Mouse (Mus musculus) neutrophil, adult 5-6 weeks (primary cell): ENCODE measurements around the gene Rtp4. TPM values are rescaled to one million over a fixed set of nuclear protein-coding genes. Genes with fewer than 3 reads are reported as not detected.
A peak's percentile ranks its signal among the peaks of the same experiment; 100 is the strongest.

ENCODE experiments used
- ATAC-seq: fragments of 151-379, 151-347 bp; 2 replicates; pipeline ENCODE4 v1.8.0; 2017; ENCODE audit warnings: mild to moderate bottlenecking, moderate TSS enrichment; ENCODE audit not compliant: insufficient number of reproducible peaks, poor library complexity, low FRiP score, severe bottlenecking; ENCODE audit errors: extremely low read depth
- total RNA-seq: library from RNA; stranded (forward); fragments of 200-1000 nt; gene quantifications from 2 replicates; pipeline ENCODE4 v1.2.3, GENCODE M21; 2017

The Rtp4 gene
- total RNA-seq, 1 experiment from 2014 or later = 123 TPM

DNA sequence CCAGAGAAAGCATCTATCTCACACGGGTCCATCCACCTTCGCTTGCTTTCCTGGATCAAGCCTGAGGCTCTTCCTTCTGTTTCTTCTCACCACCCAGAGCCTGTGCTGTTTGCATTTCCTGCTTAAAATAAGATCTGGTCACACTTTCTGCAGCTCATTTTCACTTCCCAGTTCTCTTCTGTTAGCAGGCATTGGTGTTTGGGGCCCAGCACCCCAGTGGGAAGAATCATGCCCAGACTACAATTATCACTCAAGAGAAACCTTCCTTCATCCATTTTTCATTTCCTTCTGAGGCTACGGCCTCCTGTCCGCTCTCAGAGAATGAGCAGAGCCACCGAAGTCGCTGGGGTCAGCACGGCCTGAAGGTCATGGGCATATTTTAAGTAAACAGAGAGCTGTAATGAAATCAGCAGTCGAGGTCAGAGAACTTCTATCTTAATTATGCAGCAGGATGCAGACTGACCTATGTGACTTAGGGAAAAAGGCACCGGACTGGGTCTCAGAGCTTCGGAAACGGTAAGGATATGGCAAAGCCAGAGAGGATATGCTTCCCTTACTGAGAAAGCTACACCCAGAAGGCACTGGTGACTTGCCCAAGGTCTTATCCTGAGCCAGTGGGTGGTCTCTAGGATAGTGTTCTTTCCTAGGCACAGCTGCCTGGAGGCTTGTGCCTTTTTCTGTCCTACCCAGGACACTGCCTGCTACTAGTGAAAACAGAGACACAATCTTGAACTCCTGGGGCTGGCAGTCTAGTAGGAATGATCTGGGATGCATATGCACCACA is 14.0 kb upstream of the Rtp4 start:
- no peak for ATAC-seq

DNA sequence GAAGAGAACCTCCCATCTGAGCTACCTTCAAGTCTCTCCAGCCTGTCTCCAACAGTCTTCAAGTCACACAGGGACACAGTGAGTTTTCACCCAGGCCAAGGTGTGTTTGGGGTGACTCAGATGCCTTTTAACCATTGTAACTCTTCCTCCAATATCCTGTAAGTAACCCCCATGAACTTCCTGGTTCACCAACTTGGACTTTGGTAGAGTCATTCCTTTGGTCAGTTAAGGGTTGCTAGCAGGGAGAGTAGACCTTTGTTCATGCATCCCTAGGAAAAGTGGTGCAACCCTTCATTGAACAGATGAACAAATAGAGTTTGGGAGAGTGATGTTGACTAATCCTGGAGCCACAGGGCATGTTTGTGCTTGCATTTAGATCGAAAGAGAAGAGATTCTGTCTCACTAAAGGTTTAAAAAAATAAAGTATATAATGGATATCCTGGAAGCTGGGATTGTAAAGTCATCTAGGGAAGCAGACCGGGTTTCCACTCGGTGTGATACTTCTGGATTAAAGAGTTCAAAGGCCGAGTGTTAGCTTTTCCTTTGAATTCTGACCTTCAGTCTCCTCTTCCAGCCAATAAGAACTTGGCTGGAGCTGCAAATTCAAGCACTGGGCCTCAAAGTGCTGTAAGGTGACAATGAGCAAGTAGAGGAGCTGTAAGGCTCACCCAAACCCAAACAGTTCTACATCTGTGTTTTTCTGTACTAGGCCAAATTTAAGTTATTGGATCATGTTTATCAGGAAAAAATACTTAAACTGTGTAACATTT is 8.7 kb upstream of the Rtp4 start:
- ATAC-seq = no peak

DNA sequence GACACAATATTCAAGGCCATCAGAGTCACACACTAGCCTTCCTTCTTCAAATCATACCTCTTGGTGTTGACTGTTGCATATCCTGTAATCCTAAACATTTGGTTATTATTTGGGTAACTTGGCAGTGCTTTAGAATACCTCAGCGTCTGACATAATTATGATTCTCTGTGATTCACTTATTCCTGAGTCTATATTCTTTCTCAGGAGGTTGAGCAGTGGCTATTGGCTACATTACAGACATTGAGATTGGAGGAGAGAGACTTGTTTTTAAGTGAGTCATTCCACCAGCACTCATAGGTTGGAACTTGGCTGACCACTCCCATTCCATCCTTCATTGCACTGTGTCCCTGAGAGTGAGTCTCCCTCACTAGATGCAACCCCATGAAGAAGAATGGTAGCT is 6.7 kb upstream of the Rtp4 start:
- no peak for ATAC-seq

DNA sequence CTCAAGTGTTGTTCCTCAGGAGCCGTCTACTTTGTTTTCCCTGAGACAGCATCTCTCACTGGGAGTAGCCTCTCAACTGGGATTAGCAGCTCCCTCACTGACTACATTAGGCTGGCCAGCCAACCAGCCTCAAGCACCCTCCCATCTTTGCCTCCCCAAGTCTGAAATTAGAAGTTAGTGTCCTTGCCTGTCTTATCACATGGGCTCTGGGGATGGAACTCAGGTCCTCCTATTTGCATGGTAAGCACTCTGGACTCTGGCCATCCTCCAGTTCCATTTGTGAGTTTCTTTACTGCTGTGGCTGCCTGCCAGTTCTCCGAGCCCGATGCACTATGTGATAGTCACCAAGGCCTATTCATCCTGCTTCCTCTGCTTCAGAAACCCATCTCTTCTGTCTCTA is 4.3 kb upstream of the Rtp4 start:
- ATAC-seq = no peak

DNA sequence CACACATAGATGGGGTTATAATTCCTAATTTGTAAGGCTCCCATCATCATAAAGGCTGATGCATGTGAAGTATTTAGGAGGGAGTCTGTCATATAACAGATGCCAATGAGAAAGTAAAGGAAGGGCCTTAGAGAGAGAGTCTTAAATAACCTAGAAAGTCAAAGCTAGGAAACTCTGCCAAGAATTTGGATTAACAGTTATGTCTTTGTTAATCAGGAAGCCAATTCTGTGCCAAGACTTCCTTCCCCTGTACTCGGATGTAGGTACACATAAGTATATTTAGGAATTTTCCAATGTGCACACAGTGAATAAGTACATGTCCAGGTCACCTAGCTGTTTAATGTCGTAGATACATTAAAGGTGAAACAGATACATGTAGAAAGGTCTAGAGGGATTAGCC is 3.5 kb upstream of the Rtp4 start:
- no peak for ATAC-seq

DNA sequence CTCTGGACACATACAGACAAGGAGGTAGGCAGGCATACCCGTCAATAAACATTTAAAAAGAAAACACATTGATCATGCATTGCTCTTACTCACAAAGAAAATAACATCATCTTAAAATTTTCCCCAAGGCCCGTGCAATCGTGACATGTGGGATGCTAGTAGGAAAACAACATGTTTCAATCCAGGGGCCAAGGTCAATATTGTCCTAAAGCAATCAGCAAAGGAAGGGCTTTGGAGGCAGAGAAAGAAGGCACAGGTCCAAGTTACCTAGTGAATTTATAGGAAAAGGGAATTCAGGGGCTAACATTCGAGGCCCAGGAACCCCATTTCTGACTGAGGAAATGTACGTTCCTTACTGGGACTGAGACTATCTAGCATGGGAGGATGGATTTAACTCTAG is 2.9 kb upstream of the Rtp4 start:
- ATAC-seq = no peak

DNA sequence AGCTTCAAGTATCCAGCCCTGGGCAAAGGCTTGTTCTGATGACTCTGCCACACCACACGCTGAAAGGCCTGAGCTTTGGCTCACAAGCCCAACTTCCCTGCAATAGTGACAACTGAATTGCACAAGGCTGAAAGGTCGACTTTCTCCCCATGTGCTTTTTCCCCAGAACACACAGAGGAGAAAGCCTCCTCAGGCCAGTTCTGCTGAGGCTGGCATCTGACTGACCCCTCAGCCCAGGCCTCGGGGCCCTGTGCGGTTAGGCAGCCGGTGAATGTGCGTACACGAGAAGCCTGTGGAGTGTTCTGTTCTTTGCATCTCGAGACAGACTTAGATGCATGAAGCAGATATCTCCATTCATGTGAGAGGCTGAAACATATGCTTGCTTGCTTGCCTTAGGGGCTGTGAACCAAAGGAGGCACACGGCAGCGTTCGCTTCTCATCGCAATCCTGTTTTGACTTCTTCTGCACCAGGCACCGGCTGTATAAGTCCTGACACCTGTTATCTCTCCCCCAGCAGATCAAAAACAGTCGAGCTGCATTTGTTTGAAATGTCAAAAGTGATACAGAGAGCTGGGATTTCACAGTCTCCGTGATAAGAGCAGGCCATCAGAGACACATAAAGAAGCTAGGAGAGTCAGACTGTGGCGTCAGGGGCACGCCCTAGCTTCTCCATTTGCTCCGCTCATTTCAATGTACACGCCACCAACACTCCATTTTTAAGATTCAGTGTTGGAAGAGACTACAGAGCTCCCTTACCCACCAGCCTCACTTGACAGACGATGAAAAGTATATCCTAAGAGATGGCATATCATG is 2.1 kb upstream of the Rtp4 start:
- ATAC-seq = no peak

DNA sequence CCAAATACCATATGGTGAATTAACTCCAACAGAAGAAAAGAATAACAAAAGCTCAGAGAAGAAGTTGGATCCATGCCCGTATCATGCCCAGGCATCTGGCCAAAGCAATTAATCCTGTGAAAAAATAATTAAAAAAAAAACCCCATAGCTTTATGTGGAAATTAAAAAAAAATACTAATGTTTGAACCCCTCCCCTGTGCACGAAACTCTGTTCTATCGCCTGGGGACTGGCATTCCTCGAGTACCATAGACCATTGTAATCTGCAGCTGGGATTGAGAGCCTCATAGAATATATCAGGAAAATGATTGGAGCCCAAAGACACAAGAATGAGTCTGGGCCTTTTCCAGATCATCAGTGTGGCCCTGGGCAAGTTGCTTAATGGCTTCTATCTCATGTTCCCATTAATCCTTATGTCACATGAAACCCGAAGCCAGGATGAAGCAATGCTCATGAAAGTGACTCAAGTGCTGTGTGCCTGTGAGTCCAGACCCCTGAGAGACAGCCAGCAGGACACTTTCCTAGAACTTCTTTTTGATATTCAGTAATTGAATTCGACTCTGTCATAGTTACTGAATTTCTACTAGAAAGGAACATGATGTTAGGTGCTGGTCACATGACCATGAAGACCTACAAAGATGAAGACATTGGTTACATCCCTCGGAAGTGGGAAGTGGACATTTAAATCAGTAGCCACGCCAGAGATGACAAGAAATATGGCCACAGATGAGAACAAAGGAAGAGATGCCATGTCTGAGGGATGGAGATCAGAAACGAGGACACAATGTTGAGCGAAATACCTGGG is 1.3 kb upstream of the Rtp4 start:
- no peak for ATAC-seq

DNA sequence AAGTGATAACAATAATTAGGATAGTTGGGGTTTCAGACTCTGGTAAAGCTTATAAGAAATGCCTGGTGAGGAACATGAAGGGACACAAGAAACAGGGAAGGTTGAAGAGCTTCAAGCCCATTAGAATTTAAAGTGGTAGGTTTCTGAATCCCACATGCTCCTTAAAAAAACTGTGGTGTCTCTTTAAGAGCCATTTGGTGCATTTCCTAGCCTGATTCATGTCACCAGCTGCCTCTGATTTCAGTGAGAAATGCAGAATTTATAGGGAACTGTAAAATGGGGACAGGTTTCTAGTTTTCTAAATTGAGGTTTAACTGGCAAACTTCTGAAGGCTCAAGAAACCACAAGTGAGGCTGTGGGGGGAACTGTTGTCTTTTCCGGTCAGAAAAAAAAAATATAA is 320 bp upstream of the Rtp4 start:
- ATAC-seq = no peak

DNA sequence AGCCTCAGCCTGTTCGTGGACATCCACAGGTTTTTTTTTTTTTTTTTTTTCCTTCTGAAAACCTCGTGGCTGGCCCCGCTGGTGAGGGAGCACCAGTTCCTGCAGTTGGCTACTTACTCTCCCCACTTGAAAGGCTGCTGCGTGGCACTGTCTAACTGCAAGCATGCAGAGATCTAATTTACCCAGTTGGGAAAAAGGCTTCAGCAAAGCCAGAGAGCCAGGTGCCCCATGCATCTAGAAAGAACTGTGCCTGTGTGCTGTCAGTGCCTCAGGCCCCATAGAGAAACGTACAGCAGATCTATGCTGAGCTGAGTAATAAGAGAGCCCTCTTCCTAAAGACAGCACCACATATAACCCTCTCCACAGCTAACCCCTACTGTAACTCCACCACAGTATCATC is 1.0 kb downstream of the Rtp4 start:
- ATAC-seq = no peak

DNA sequence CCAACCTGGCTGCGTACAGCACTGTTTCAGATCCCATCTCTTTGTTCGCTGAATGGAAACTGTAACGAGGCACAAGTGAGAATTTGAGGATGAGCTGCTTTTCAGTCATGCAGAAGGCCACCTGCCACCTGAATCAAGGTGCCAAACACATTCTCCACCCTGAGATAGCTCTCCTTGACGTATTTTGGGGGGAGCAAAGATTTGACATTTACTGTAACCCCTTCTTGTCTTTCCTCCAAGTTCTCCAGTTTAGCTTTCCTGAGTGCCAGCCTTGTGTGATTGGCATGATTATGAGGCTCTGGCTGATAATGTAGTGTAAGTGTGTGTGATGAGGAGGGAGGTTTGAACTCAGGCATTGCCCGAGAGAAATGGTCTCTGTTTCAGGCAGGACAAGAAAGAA is 2.0 kb downstream of the Rtp4 start:
- ATAC-seq = no peak

DNA sequence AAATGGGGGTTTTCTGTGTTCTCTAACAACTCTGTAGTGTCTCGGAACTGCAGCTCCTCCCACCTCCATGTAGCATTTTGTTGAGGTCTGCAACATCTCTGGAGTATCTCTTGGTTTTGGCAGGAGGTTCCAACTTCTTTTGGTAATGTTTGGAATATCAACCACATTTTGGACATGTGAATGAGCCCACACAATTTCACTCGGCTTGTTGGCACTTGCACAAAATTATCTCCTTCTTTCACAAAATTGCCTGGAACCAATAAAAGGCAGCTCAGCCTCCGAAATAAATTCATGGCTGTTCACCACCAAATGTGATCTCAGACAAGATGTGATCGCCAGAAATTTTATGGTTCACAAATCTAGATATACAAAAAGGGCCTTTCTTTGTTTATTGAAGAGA is 9.1 kb downstream of the Rtp4 start:
- no peak for ATAC-seq

DNA sequence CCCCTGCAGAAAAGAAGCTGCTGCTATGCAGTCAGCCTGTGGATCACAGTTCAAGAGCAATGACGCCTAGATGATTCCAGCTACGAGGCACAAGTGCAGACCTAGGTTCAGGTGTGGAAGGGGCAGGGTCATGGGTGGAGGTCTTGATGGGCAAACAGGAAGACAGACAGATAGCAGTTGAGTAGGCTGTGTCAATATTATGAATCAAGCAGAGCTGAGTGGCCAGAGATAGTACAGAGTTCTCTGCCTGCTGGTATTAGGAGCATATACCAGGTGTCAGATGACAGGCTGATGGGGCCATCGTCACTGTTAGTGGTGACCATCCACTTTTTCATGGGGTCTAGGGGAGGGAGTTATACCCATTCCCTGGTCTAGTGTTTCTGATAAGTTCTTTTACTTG is 13.6 kb downstream of the Rtp4 start:
- ATAC-seq = no peak

DNA sequence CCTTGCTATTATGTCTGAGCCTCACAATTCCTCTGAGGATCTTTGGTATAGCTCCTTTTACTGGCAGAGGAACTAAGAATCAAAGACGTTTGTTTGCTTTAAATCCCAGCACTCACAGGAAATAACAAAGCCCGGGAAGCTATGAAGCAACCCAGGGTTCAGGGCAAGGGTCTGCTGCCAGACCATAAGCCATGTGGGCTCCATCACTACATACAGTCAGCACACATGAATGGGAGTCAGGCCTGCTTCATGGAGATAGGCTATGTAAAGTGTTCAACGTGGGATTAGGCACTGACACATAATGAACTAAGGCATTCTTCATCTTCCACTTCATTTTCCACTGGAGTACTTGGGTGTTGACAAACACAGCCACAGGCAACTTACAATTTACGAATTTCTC is 21.0 kb downstream of the Rtp4 start:
- no peak for ATAC-seq

DNA sequence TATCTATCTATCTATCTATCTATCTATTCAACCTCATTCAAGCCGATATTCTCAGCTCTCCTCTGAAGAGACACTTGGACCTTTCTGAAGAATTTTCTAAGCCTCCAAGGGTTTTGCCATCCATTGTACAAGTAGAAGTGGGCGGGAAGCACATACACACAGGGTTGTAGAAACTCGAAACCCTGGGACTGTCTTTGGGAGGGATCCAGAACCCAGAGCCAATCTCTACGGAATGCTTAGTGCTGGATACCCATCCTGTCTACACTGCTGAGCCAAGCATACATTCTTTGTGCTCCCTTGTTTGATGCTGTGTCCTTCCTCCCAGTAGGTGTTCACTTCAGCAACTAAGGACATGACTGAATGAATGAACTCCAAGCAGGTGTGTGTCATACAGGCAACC is 22.8 kb downstream of the Rtp4 start:
- ATAC-seq = no peak

DNA sequence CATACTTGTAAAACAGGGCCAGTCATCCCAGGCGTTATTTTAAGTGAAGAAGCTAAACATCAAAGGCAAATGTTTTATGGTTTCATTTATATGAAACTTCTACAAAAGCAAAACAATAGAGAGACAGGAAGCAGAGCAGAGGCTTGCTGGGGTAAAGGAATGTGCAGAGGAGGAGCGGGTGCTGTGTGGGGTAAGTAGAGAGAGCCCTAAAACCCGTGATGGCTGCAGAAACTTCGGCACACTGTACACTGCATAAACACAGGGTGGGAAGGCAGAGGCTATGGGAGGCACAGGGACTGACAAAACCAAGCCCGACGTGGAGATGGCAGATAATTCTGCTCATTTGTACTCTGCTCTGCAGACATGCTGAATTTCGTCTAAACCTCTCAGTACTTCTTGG is 24.3 kb downstream of the Rtp4 start:
- ATAC-seq = no peak

DNA sequence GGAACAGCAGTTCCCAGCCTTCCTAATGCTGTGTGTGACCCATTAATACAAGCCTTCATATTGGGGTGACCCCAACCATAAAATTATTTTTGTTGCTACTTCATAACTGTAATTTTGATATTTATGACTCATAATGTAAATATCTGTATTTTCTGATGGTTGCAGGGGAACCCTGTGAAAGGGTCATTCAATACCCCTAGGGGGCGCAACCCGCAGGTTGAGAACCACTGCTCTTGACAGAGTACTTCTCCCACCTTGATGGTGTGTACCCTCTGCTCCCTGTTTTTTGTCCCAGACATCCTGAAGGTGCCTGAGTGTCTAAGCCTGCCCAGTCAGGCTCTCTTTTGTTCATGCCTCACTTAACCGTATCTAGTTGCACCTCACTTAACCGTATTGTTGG is 27.7 kb downstream of the Rtp4 start:
- no peak for ATAC-seq

DNA sequence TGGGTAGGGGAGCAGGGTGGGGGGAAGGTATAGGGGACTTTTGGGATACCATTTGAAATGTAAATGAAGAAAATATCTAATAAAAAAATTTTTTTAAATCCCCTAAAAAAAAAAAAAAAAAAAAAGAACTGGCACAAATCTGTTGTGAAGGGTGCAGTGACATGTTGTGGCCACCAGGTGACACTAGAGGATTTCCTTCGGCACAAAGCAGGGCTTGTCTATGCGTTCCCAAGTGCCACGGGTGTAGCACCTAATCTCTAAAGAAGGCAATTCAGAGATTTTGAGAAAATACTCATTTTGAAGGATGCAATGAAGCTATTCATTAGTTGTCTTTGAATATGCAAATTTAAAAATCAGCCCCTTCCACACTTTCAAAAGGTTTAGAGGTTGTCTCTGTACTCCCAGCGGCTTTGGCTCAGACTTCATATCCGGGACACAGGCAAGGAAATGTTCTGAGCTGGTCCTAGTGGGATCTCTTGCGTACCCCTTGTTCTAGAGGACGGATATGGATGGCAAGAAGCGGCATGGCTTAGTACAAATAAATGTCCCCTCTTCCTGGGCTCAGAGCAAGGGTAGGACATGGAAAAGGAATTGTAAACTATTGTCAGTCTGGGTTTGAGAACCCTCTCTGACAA is 30.4 kb downstream of the Rtp4 start:
- peak; percentile 82 for ATAC-seq
